Mouse (Mus musculus) spleen, adult 2 months (tissue): ENCODE results near the gene Sall1.

ENCODE experiments used
- CTCF ChIP-seq: fragments of 200-500 bp; IDR thresholded peaks from 2 replicates; pipeline ENCODE4 v1.5.1; 2011; ENCODE audit warnings: mild to moderate bottlenecking, inconsistent platforms; ENCODE audit not compliant: insufficient read depth, insufficient read length, insufficient replicate concordance; ENCODE audit errors: extremely low read depth
- POLR2A ChIP-seq: fragments of 200-500 bp; IDR thresholded peaks from 2 replicates; pipeline ENCODE4 v1.6.1; 2011; ENCODE audit warnings: low read depth, low read length, inconsistent platforms

DNA sequence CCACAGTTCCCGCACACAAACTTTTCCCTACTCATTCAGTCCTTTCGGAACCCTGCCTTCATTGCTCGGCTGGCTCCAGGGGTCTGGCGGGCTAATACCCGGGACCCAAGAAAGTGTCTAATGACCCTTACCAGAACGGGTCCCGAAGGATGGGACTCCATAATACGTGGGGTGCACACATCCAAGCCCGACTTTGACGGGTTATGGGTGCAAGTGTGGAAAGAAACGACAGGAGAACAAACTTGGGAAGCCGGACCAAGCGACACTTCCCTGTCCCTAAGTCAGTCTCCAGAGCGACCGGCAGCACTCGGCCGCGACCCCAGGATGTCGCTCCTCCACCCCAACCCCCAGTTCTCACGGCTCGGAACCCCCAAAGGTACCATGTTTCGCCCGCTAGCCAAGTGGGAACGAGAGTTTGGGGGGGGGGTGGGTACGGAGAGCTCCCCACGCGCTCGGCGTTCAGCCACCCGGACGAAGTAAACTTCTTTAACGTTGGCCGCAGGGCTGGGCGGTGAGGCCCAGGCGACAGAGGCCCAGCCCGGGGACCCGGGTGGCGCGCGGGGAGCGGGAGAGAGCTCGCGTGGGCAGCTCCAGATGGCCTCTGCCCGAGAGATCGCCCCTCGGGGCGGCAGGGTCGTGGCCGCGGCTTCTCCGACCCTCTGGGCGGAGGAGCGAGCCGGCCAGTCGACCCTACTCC, 2.4 kb downstream of the Sall1 start:
- TF ChIP-seq CTCF (no peak), POLR2A (no peak)
